Mouse (Mus musculus) erythroblast, embryonic 14.5 days (primary cell): ENCODE data around the gene Echs1.

ENCODE experiments used
- GATA1 ChIP-seq: IDR thresholded peaks from 2 replicates; pipeline ENCODE4 v1.6.1; 2012; ENCODE audit warnings: low read length, inconsistent platforms, mixed read lengths
- TAL1 ChIP-seq: IDR thresholded peaks from 3 replicates; pipeline ENCODE4 v1.6.1; 2012; ENCODE audit warnings: low read length, inconsistent platforms, mixed read lengths

DNA sequence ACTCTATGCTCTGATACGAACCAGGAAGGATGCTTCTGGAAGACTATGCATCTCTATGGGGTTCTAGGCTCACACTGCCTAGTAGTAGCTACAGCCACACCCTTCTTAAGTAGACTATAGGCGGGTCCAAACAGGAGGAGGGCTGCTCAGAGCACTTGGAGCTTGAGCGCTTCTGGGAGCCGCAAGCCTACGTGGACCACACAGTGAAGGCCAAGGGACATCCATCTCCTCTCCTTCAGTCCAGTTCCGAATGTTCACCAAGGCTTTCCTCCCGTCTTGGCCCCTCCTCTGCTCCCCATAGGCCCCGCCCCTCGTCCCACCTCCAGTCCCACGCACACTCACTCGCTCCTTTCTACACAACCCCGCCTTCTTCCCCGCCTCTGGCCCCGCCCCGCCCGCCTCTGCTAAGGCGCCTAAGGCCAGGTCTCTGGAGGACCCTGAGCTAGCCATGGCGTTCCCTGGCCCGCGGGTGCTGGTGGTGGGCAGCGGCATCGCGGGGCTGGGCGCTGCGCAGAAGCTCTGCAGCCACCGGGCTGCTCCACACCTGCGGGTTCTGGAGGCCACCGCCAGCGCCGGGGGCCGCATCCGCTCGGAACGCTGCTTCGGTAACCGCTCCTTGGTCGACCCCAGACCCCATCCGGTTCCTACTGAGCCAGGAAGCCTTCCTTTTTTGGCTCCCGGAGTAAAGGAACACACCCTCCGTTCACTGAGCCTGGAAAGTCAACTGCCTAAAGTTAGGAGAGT is 9.2 kb upstream of the Echs1 start:
- no peak for TF ChIP-seq GATA1
- TF ChIP-seq TAL1 = no peak
